Mouse (Mus musculus): ENCODE measurements at regions not wholly inside any gene's neighbourhood (a gene's known extent, or its start where the extent isn't known, plus 50 kb on each side); places are given as distances from the start of the nearest gene placed in this dataset.

- in situ Hi-C loops (cut with MboI, MseI), result loop anchor here (10.0 kb wide), 1 partner anchor 1706 kb away; no protein-coding TSS in a partner anchor
Observed at GRCm38 (mm10) chr2:9589200-9589599, 291.9 kb upstream of the 4930412O13Rik start.

GRCm38 (mm10) chr2:9592531-9592930 lies 288.5 kb upstream of the 4930412O13Rik start:
- in situ Hi-C loops (cut with MboI, MseI), result no loop called here

GRCm38 (mm10) chr2:9593931-9594330 lies 287.1 kb upstream of the 4930412O13Rik start:
- in situ Hi-C loops (cut with MboI, MseI), result no loop called here

GRCm38 (mm10) chr2:9595236-9595850 lies 285.7 kb upstream of the 4930412O13Rik start:
- in situ Hi-C loops (cut with MboI, MseI), result no loop called here

GRCm38 (mm10) chr2:9596135-9596534 lies 284.9 kb upstream of the 4930412O13Rik start:
- in situ Hi-C loops (cut with MboI, MseI), result no loop called here

GRCm38 (mm10) chr2:9604984-9605383 lies 276.1 kb upstream of the 4930412O13Rik start:
- in situ Hi-C loops (cut with MboI, MseI), result no loop called here

- in situ Hi-C loops (cut with MboI, MseI), result no loop called here
Observed at GRCm38 (mm10) chr2:9607547-9607946, 273.5 kb upstream of the 4930412O13Rik start.

GRCm38 (mm10) chr2:9614415-9614814 lies 266.6 kb upstream of the 4930412O13Rik start:
- in situ Hi-C loops (cut with MboI, MseI), result no loop called here

- in situ Hi-C loops (cut with MboI, MseI), result no loop called here
Observed at GRCm38 (mm10) chr2:9616292-9616691, 264.8 kb upstream of the 4930412O13Rik start.

GRCm38 (mm10) chr2:9620303-9621244 lies 260.5 kb upstream of the 4930412O13Rik start:
- in situ Hi-C loops (cut with MboI, MseI), result loop anchor here (5.0 kb wide), 1 partner anchor 63 kb away; no protein-coding TSS in a partner anchor

GRCm38 (mm10) chr2:9623702-9624101 lies 257.4 kb upstream of the 4930412O13Rik start:
- in situ Hi-C loops (cut with MboI, MseI), result loop anchor here (5.0 kb wide), 1 partner anchor 66 kb away; no protein-coding TSS in a partner anchor

- in situ Hi-C loops (cut with MboI, MseI), result no loop called here
Observed at GRCm38 (mm10) chr2:9628026-9628425, 253.0 kb upstream of the 4930412O13Rik start.

- in situ Hi-C loops (cut with MboI, MseI), result no loop called here
Observed at GRCm38 (mm10) chr2:9632719-9633446, 248.2 kb upstream of the 4930412O13Rik start.

- in situ Hi-C loops (cut with MboI, MseI), result no loop called here
Observed at GRCm38 (mm10) chr2:9639262-9639661, 241.8 kb upstream of the 4930412O13Rik start.

- in situ Hi-C loops (cut with MboI, MseI), result no loop called here
Observed at GRCm38 (mm10) chr2:9641629-9642028, 239.4 kb upstream of the 4930412O13Rik start.

- in situ Hi-C loops (cut with MboI, MseI), result no loop called here
Observed at GRCm38 (mm10) chr2:9642411-9642810, 238.6 kb upstream of the 4930412O13Rik start.

- in situ Hi-C loops (cut with MboI, MseI), result no loop called here
Observed at GRCm38 (mm10) chr2:9646466-9646865, 234.6 kb upstream of the 4930412O13Rik start.

- in situ Hi-C loops (cut with MboI, MseI), result no loop called here
Observed at GRCm38 (mm10) chr2:9646963-9647362, 234.1 kb upstream of the 4930412O13Rik start.

GRCm38 (mm10) chr2:9650082-9650481 lies 231.0 kb upstream of the 4930412O13Rik start:
- in situ Hi-C loops (cut with MboI, MseI), result no loop called here

- in situ Hi-C loops (cut with MboI, MseI), result no loop called here
Observed at GRCm38 (mm10) chr2:9658880-9659279, 222.2 kb upstream of the 4930412O13Rik start.

- in situ Hi-C loops (cut with MboI, MseI), result no loop called here
Observed at GRCm38 (mm10) chr2:9669621-9670020, 211.4 kb upstream of the 4930412O13Rik start.

- in situ Hi-C loops (cut with MboI, MseI), result loop anchor here (5.0 kb wide), 1 partner anchor 104 kb away; no protein-coding TSS in a partner anchor
Observed at GRCm38 (mm10) chr2:9681691-9682152, 199.3 kb upstream of the 4930412O13Rik start.

Data from T-helper 1 cell (primary cell).